Mouse (Mus musculus) bone marrow, adult 2 months (tissue): ENCODE measurements around the gene Itga3. TPM values are rescaled to one million over a fixed set of nuclear protein-coding genes. Genes with fewer than 3 reads are reported as not detected.
A peak's percentile ranks its signal among the peaks of the same experiment; 100 is the strongest.

Experiments
- H3K27ac ChIP-seq: fragments of 200-500 bp; 2 replicates; pipeline ENCODE4 v1.5.1; 2012; ENCODE audit warnings: low read depth, mild to moderate bottlenecking, control low read depth, inconsistent platforms, low read length; ENCODE audit not compliant: control insufficient read depth, poor library complexity, insufficient read depth
- H3K4me1 ChIP-seq: fragments of 200-500 bp; 2 replicates; pipeline ENCODE4 v1.6.1; 2011; ENCODE audit warnings: low read length; ENCODE audit not compliant: control insufficient read depth, insufficient read depth
- H3K4me3 ChIP-seq: fragments of 200-500 bp; replicated peaks from 2 replicates; pipeline ENCODE3; 2011; ENCODE audit warnings: mild to moderate bottlenecking, low read depth, low read length, control low read depth; ENCODE audit not compliant: control insufficient read depth
- CTCF ChIP-seq: fragments of 200-500 bp; IDR thresholded peaks from 2 replicates; pipeline ENCODE4 v1.5.1; 2011; ENCODE audit warnings: low read length, control low read depth; ENCODE audit not compliant: control insufficient read depth, insufficient read depth
- POLR2A ChIP-seq: fragments of 200-500 bp; IDR thresholded peaks from 2 replicates; pipeline ENCODE4 v1.6.1; 2011; ENCODE audit warnings: low read depth, mild to moderate bottlenecking, control low read depth, low read length, borderline replicate concordance; ENCODE audit not compliant: control insufficient read depth
- WGBS: fragments of 180-500 bp; shearing (Covaris S2); methylation state at CpG from one replicate; pipeline ENCODE4 v1.1.7; 2018; 5-methylcytosine and 5-hydroxymethylcytosine counted together
- polyA plus RNA-seq: library from polyadenylated mRNA; stranded (reverse); fragments of >200 nt; gene quantifications from 2 replicates; pipeline ENCODE4 v1.2.4, GENCODE M21; 2011; ENCODE audit warnings: low replicate concordance; ENCODE audit not compliant: missing spikeins, insufficient read depth, insufficient read length

Gene Itga3
- polyA plus RNA-seq, 1 experiment = 2.1 TPM

- TF ChIP-seq POLR2A = no peak
- no peak for TF ChIP-seq CTCF
- peak overlapping the region; percentile 61 for H3K4me3 ChIP-seq
- 14% methylated on average over 35 of the region's 40 CpGs for whole genome bisulfite sequencing
- H3K27ac ChIP-seq = peak overlapping the region; percentile 83
- H3K4me1 ChIP-seq = peaks cover 1% of the 10 kb centered on the region; the same call in 1 of the 2 replicates
Measured at GRCm38 (mm10) chr11:95010141-95010739, 66.4 kb downstream of the Itga3 start.

GRCm38 (mm10) chr11:95009629-95010014 lies 67.0 kb downstream of the Itga3 start, which contains the start of gene Samd14:
Gene Samd14, plus strand, starts transcription at chr11:95009879.
- H3K4me3 ChIP-seq = peak within 1 kb of the TSS; percentile 67
- H3K4me1 ChIP-seq = peaks cover 1% of the 10 kb centered on the region; the same call in 1 of the 2 replicates
- under 1% methylated on average over 31 of the region's 32 CpGs for WGBS
- H3K27ac ChIP-seq = peak within 1 kb of the TSS; percentile 83
- TF ChIP-seq POLR2A (peak; percentile 65; the same call in 1 of the 2 replicates), CTCF (0 out of 2 replicates have a peak, but pooled peaks have one; percentile 1)

GRCm38 (mm10) chr11:95008661-95009628 lies 67.7 kb downstream of the Itga3 start:
- Histone ChIP-seq H3K4me3 (peak overlapping the region; percentile 67), H3K27ac (peak overlapping the region; percentile 67), H3K4me1 (peaks cover 1% of the 10 kb centered on the region; the same call in 1 of the 2 replicates)
- TF ChIP-seq POLR2A = no peak
- no peak for TF ChIP-seq CTCF
- 15% methylated on average over 15 of the region's 15 CpGs for WGBS

GRCm38 (mm10) chr11:95007418-95007817 lies 69.2 kb downstream of the Itga3 start:
- Histone ChIP-seq H3K4me3 (no peak overlapping the region), H3K4me1 (peaks cover 1% of the 10 kb centered on the region; the same call in 1 of the 2 replicates), H3K27ac (no peak overlapping the region)
- TF ChIP-seq POLR2A = no peak
- no peak for TF ChIP-seq CTCF
- WGBS = 3% methylated on average over 3 of the region's 3 CpGs

- H3K27ac ChIP-seq = 0 out of 2 replicates have a peak overlapping the region, but pooled peaks have one; percentile 34
- peaks cover 1% of the 10 kb centered on the region; the same call in 1 of the 2 replicates for H3K4me1 ChIP-seq
- WGBS = 2% methylated on average over 27 of the region's 27 CpGs
- H3K4me3 ChIP-seq = peak overlapping the region; percentile 67
- TF ChIP-seq CTCF (no peak), POLR2A (no peak)
Measured at GRCm38 (mm10) chr11:95006525-95007219, 69.9 kb downstream of the Itga3 start.

- TF ChIP-seq CTCF = no peak
- no peak for TF ChIP-seq POLR2A
- Histone ChIP-seq H3K4me3 (no peak overlapping the region), H3K27ac (no peak overlapping the region; the same call in 1 of the 2 replicates), H3K4me1 (peaks cover 1% of the 10 kb centered on the region; the same call in 1 of the 2 replicates)
- 44% methylated on average over 4 of the region's 4 CpGs for WGBS
Measured at GRCm38 (mm10) chr11:95006038-95006437, 70.6 kb downstream of the Itga3 start.

GRCm38 (mm10) chr11:95004937-95005198 lies 71.7 kb downstream of the Itga3 start:
- no peak for TF ChIP-seq POLR2A
- TF ChIP-seq CTCF = no peak
- no peak overlapping the region for H3K4me3 ChIP-seq
- no peak overlapping the region for H3K27ac ChIP-seq
- peaks cover 6% of the 10 kb centered on the region for H3K4me1 ChIP-seq
- 81% methylated on average over 6 of the region's 6 CpGs for WGBS
